Mouse (Mus musculus) stomach, embryonic 15.5 days (tissue): ENCODE data around the gene Diaph3. TPM values are rescaled to one million over a fixed set of nuclear protein-coding genes. Genes with fewer than 3 reads are reported as not detected.
"Not testable (repeated sequence)": the region's sequence is repeated elsewhere in the genome, so short reads cannot be mapped to it uniquely, and the experiment has no call there.

Experiments used
- ATAC-seq: fragments of 200-750 bp; cut with Nextera tagmentation; 2 replicates; pipeline ENCODE4 v1.8.0; 2017; ENCODE audit warnings: low read depth, moderate number of reproducible peaks, moderate TSS enrichment; ENCODE audit not compliant: insufficient read depth, low FRiP score
- H3K27ac ChIP-seq: fragments of 300-500 bp; sonication (generic); 2 replicates; pipeline ENCODE4 v1.5.1; 2015; ENCODE audit warnings: mild to moderate bottlenecking, inconsistent platforms
- H3K27me3 ChIP-seq: fragments of 300-500 bp; sonication (generic); replicated peaks from 2 replicates; pipeline ENCODE4 v1.6.1; 2015; ENCODE audit warnings: inconsistent platforms
- H3K36me3 ChIP-seq: fragments of 300-500 bp; sonication (generic); 2 replicates; pipeline ENCODE4 v1.6.1; 2015; ENCODE audit warnings: inconsistent platforms
- H3K4me1 ChIP-seq: fragments of 300-500 bp; sonication (generic); 2 replicates; pipeline ENCODE4 v1.6.1; 2015; ENCODE audit warnings: inconsistent platforms
- H3K4me2 ChIP-seq: fragments of 300-500 bp; sonication (generic); 2 replicates; pipeline ENCODE4 v1.6.1; 2015; ENCODE audit warnings: mild to moderate bottlenecking, inconsistent platforms
- H3K4me3 ChIP-seq: fragments of 300-500 bp; sonication (generic); replicated peaks from 2 replicates; pipeline ENCODE4 v1.5.1; 2015; ENCODE audit warnings: inconsistent platforms
- H3K9ac ChIP-seq: fragments of 300-500 bp; sonication (generic); 2 replicates; pipeline ENCODE4 v1.6.1; 2015; ENCODE audit warnings: inconsistent platforms
- H3K9me3 ChIP-seq: fragments of 300-500 bp; sonication (generic); 2 replicates; pipeline ENCODE4 v1.6.1; 2016; ENCODE audit warnings: inconsistent platforms
- WGBS: fragments of 180-500 bp; shearing (Covaris S2); methylation state at CpG from one replicate; pipeline ENCODE4 v1.1.7; 2015; 5-methylcytosine and 5-hydroxymethylcytosine counted together
- polyA plus RNA-seq: library from polyadenylated mRNA; unstranded; fragments of >200 nt; fragmentation: Nextera tagmentation; extraction: Ambion mirVana; gene quantifications from 2 replicates; pipeline ENCODE4 v1.2.1, GENCODE M21; 2015

The Diaph3 gene
- polyA plus RNA-seq, 1 experiment from 2014 or later: 10.9 TPM

GRCm38 (mm10) chr14:87123091-87123490 lies 17.9 kb downstream of the Diaph3 start:
- Histone ChIP-seq H3K27ac (no peak overlapping the region), H3K4me3 (no peak overlapping the region), H3K9me3 (no peaks in the 10 kb centered on the region), H3K36me3 (no peaks in the 10 kb centered on the region), H3K4me2 (no peak overlapping the region), H3K27me3 (no peaks in the 10 kb centered on the region), H3K4me1 (no peaks in the 10 kb centered on the region), H3K9ac (no peak overlapping the region)
- 93% methylated on average over 15 of the region's 15 CpGs for WGBS
- no peak for ATAC-seq

GRCm38 (mm10) chr14:87121868-87122267 lies 19.2 kb downstream of the Diaph3 start:
- no peak overlapping the region for H3K9ac ChIP-seq
- no peak for ATAC-seq
- H3K4me1 ChIP-seq: no peaks in the 10 kb centered on the region
- H3K4me2 ChIP-seq: no peak overlapping the region
- H3K27ac ChIP-seq: no peak overlapping the region
- H3K4me3 ChIP-seq: no peak overlapping the region
- 56% methylated on average over 6 of the region's 6 CpGs for WGBS
- no peaks in the 10 kb centered on the region for H3K36me3 ChIP-seq
- no peaks in the 10 kb centered on the region for H3K27me3 ChIP-seq
- no peaks in the 10 kb centered on the region for H3K9me3 ChIP-seq

- no peak overlapping the region for H3K4me3 ChIP-seq
- no peaks in the 10 kb centered on the region for H3K36me3 ChIP-seq
- H3K9ac ChIP-seq: no peak overlapping the region
- H3K9me3 ChIP-seq: no peaks in the 10 kb centered on the region
- no peaks in the 10 kb centered on the region for H3K4me1 ChIP-seq
- H3K27ac ChIP-seq: no peak overlapping the region
- ATAC-seq: no peak
- no peaks in the 10 kb centered on the region for H3K27me3 ChIP-seq
- no peak overlapping the region for H3K4me2 ChIP-seq
- 43% methylated on average over 2 of the region's 2 CpGs for WGBS
Observed at GRCm38 (mm10) chr14:87110634-87111033, 30.4 kb downstream of the Diaph3 start.

DNA sequence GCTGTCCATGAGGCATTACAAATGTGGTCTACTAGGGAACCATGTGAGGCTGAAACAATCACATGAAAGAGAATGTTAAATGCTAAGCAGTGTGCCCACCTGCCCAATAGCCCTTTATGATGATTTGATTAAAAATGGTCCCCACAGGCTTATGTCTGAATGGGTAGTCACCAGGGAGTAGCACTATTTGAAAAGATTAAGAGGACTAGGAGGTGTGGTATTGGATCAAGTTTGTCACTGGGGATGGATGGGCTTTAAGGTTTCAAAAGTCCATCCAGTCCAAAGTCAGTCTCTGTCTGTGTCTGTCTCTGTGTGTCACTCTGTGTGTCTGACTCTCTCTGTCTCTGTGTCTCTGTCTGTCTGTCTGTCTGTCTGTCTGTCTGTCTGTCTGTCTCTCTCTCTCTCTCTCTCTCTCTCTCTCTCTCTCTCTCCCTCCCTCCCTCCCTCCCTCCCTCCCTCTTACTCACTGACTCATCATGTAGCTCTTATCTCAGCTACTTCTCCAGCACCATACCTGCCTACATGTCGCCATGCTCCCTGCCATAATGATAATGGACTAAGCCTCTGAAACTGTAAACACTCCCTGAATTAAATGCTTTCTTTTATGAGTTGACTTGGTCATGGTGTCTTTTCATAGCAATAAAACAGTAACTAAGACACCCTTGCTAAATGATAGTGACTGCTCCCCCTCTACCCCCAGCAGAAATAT lies 41.5 kb downstream of the Diaph3 start:
- Histone ChIP-seq H3K27ac (no peak overlapping the region), H3K4me1 (no peaks in the 10 kb centered on the region), H3K4me2 (no peak overlapping the region), H3K9ac (no peak overlapping the region), H3K27me3 (no peaks in the 10 kb centered on the region), H3K36me3 (no peaks in the 10 kb centered on the region), H3K9me3 (no peaks in the 10 kb centered on the region), H3K4me3 (no peak overlapping the region)
- 70% methylated on average over 1 of the region's 1 CpGs for WGBS
- ATAC-seq: no peak

DNA sequence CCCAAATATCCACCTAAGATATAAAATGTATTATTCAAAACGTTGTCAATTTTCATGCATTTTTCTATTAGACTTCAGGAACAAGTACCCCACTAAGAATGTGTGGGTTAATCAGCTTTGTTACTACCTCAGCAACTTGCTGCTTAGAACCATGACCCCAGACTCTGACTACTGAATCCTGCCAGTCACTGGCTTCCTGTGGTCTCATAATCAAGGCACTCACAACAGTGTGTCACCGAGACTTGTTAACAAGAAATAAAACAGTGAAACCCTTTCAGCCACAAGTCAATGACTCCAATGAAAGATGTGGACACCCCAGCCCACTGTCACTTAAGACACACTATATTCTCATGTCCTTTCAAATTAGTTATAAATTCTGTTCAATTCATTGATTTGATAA lies 42.9 kb downstream of the Diaph3 start:
- no peaks in the 10 kb centered on the region for H3K27me3 ChIP-seq
- H3K9me3 ChIP-seq: no peaks in the 10 kb centered on the region
- no peak overlapping the region for H3K27ac ChIP-seq
- no peak for ATAC-seq
- WGBS: 87% methylated on average over 2 of the region's 2 CpGs
- no peak overlapping the region for H3K9ac ChIP-seq
- no peaks in the 10 kb centered on the region for H3K4me1 ChIP-seq
- H3K4me2 ChIP-seq: no peak overlapping the region
- H3K36me3 ChIP-seq: no peaks in the 10 kb centered on the region
- no peak overlapping the region for H3K4me3 ChIP-seq

DNA sequence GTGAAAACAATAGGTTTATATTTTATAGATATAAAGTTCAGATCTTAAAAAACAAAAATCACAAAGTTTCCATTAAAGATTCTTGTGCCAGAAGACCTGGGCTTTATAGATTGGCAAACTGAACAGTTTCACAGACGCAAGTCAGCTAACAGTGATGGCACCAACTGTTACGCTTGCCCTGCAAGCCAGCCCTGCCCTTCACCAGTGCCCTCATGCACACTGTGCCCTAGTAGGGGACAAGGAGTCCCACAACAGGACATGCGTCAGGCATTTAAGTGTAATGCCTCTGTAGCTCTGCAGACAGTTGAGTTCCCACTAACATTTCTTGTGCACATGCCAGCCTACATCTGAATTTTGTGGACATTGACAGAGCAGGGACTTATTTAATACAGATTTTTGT lies 49.5 kb downstream of the Diaph3 start:
- no peak overlapping the region for H3K4me2 ChIP-seq
- no peak overlapping the region for H3K4me3 ChIP-seq
- H3K27ac ChIP-seq: no peak overlapping the region
- no peaks in the 10 kb centered on the region for H3K9me3 ChIP-seq
- no peak for ATAC-seq
- WGBS: 94% methylated on average over 3 of the region's 3 CpGs
- no peak overlapping the region for H3K9ac ChIP-seq
- H3K27me3 ChIP-seq: no peaks in the 10 kb centered on the region
- H3K36me3 ChIP-seq: no peaks in the 10 kb centered on the region
- H3K4me1 ChIP-seq: no peaks in the 10 kb centered on the region

GRCm38 (mm10) chr14:87091108-87091507 lies 49.9 kb downstream of the Diaph3 start:
- H3K27me3 ChIP-seq: no peaks in the 10 kb centered on the region
- H3K4me1 ChIP-seq: no peaks in the 10 kb centered on the region
- ATAC-seq: no peak
- H3K4me2 ChIP-seq: no peak overlapping the region
- no peaks in the 10 kb centered on the region for H3K36me3 ChIP-seq
- no peak overlapping the region for H3K9ac ChIP-seq
- H3K27ac ChIP-seq: no peak overlapping the region
- WGBS: 74% methylated on average over 5 of the region's 5 CpGs
- no peak overlapping the region for H3K4me3 ChIP-seq
- no peaks in the 10 kb centered on the region for H3K9me3 ChIP-seq

DNA sequence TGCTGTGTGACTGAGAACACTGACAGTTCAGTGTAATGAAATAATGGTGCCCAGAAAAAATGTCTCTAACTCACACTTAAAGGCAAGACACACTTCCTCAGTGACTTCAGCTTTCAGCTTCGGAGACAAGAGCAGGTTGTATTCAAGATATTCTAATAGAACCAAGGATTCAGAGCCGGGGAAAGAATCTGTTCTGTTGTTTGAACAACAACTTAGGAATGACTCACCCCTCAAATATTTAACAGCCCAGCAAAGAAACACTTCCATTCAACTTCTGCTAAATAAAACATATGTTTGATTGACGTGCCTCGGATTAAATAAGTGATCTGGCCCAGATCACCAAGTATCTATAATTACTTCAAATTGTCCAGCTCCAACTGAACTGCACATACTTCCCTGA lies 52.1 kb downstream of the Diaph3 start:
- Histone ChIP-seq H3K4me2 (no peak overlapping the region), H3K36me3 (no peaks in the 10 kb centered on the region), H3K27ac (no peak overlapping the region), H3K9ac (no peak overlapping the region), H3K4me1 (no peaks in the 10 kb centered on the region), H3K4me3 (no peak overlapping the region), H3K9me3 (no peaks in the 10 kb centered on the region), H3K27me3 (no peaks in the 10 kb centered on the region)
- 65% methylated on average over 4 of the region's 4 CpGs for WGBS
- ATAC-seq: no peak

- no peaks in the 10 kb centered on the region for H3K9me3 ChIP-seq
- no peak for ATAC-seq
- H3K4me3 ChIP-seq: no peak overlapping the region
- no peaks in the 10 kb centered on the region for H3K27me3 ChIP-seq
- H3K36me3 ChIP-seq: no peaks in the 10 kb centered on the region
- no peaks in the 10 kb centered on the region for H3K4me1 ChIP-seq
- no peak overlapping the region for H3K27ac ChIP-seq
- 63% methylated on average over 5 of the region's 5 CpGs for WGBS
- no peak overlapping the region for H3K4me2 ChIP-seq
- no peak overlapping the region for H3K9ac ChIP-seq
Observed at GRCm38 (mm10) chr14:87088456-87088855, 52.6 kb downstream of the Diaph3 start.

DNA sequence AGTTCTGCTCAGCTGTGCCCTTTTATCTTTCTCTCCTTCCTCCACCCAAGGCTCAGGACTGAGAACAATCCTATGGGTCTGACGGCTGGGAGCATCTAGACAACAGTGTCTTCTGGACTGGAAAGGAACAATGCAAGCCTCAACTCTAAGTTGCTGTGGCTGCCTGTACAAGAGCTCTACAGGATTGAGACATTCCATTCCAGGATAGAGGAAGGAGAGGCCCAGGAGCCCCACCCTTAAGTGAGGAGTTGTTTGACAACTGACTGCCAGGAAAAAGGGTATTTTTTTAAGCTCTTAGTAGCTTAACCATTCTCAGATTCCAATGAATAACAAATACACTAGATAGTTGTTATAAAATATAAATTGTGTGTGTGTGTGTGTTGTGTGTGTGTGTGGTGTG lies 53.0 kb downstream of the Diaph3 start:
- WGBS: 90% methylated on average over 1 of the region's 1 CpGs
- no peak for ATAC-seq

DNA sequence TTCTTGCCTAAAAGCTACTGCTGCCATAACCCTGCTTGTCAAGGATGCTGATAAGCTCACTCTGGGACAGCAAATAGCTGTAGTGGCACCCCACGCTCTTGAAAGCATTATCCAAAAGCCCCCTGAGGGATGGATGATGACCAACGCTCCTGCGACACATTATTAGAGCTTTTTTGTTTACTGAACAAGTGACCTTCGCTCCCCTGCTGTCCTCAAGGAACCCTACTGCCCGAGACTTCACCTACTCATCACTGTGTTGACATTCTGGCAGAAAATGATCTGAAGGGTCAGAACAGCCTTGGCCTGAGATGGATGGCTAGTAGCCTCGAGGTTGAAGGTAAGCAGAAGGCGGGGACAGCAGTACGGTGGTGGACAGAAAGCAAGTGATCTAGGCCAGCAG lies 56.1 kb downstream of the Diaph3 start:
- WGBS: 59% methylated on average over 8 of the region's 8 CpGs

More for the DNA sequence above, 53.0 kb downstream of the Diaph3 start:
- H3K4me2 ChIP-seq: no peak overlapping the region
- H3K4me3 ChIP-seq: no peak overlapping the region
- H3K4me1 ChIP-seq: no peaks in the 10 kb centered on the region
- H3K9me3 ChIP-seq: no peaks in the 10 kb centered on the region
- no peak overlapping the region for H3K9ac ChIP-seq
- H3K36me3 ChIP-seq: no peaks in the 10 kb centered on the region
- no peaks in the 10 kb centered on the region for H3K27me3 ChIP-seq
- no peak overlapping the region for H3K27ac ChIP-seq

DNA sequence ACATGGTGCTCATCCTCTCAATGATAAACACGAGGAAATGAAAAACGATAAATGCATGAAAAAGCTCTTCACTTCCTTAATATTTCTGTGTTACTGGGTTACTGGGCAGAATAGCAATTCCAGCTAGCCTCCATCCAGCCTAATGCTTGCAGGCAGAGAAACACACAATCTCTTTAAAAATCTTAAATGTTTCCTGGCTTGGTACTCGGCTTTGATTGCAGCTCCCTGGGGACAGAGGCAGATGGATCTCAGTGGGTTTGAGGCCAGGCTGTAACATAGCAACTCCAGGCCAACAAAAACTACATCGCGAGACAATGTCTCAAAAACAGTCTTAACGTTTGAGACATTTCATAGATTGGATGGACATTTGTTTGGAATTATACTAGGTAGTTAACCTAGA lies 57.1 kb downstream of the Diaph3 start:
- Histone ChIP-seq H3K27me3 (no peaks in the 10 kb centered on the region), H3K4me2 (no peak overlapping the region), H3K9ac (no peak overlapping the region), H3K4me3 (no peak overlapping the region), H3K9me3 (no peaks in the 10 kb centered on the region), H3K4me1 (no peaks in the 10 kb centered on the region), H3K27ac (no peak overlapping the region), H3K36me3 (no peaks in the 10 kb centered on the region)
- 70% methylated on average over 6 of the region's 6 CpGs for WGBS
- no peak for ATAC-seq

More for the DNA sequence above, 56.1 kb downstream of the Diaph3 start:
- not testable (repeated sequence) for H3K4me1 ChIP-seq, ATAC-seq, H3K9me3 ChIP-seq, H3K27ac ChIP-seq, H3K4me2 ChIP-seq, H3K36me3 ChIP-seq, H3K9ac ChIP-seq, H3K4me3 ChIP-seq, H3K27me3 ChIP-seq

DNA sequence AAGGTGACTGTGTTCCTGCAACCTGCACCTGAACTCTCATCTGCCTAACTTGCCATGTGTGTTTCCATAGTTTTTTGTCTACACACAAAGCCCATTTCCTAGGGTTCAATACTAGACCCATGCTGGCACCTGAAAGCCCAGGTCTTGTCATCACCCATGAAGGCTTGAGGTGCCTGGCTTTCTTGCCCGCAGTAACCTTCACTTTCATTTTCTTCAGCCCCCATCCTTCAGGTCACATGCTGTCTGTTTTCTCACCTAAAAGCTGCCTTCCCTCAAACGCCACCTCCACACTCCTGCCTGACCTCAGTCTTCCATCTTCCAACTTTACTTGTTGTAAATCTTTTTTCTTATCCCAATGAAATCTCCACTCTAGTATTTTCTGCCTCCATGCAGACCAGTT lies 61.3 kb downstream of the Diaph3 start:
- H3K4me1 ChIP-seq: no peaks in the 10 kb centered on the region
- no peak for ATAC-seq
- no peak overlapping the region for H3K9ac ChIP-seq
- no peak overlapping the region for H3K4me3 ChIP-seq
- H3K4me2 ChIP-seq: no peak overlapping the region
- H3K9me3 ChIP-seq: no peaks in the 10 kb centered on the region
- no peak overlapping the region for H3K27ac ChIP-seq
- no peaks in the 10 kb centered on the region for H3K27me3 ChIP-seq
- 88% methylated on average over 2 of the region's 2 CpGs for WGBS
- no peaks in the 10 kb centered on the region for H3K36me3 ChIP-seq
